Mouse (Mus musculus): ENCODE measurements at regions not wholly inside any gene's neighbourhood (a gene's known extent, or its start where the extent isn't known, plus 50 kb on each side); places are given as distances from the start of the nearest gene placed in this dataset.

- peak; percentile 82 for ATAC-seq (ENCODE audit: insufficient number of reproducible peaks, low FRiP score, low TSS enrichment)
Measured at GRCm38 (mm10) chrX:161426625-161427024, 139.4 kb downstream of the Gm15262 start.

GRCm38 (mm10) chrX:161428012-161428411 lies 140.8 kb downstream of the Gm15262 start:
- ATAC-seq (ENCODE audit: insufficient number of reproducible peaks, low FRiP score, low TSS enrichment) = no peak

GRCm38 (mm10) chrX:161435348-161435747 lies 148.1 kb downstream of the Gm15262 start:
- ATAC-seq (ENCODE audit: insufficient number of reproducible peaks, low FRiP score, low TSS enrichment) = no peak
